Mouse (Mus musculus): ENCODE data around the gene Ppid. TPM values are rescaled to one million over a fixed set of nuclear protein-coding genes. Genes with fewer than 3 reads are reported as not detected.
A peak's percentile ranks its signal among the peaks of the same experiment; 100 is the strongest.

Gene Ppid
- 10 to 100 TPM; 37.7 to 45.5 (median 41.7) TPM for total RNA-seq (2022)

- DNase-seq (ENCODE audit: low spot score) = peak; percentile 76
These were observed at the start of gene Ppid for GRCm38 (mm10) chr3:79590863-79591792. TSS of gene Ppid (plus strand) at chr3:79591342.

DNA sequence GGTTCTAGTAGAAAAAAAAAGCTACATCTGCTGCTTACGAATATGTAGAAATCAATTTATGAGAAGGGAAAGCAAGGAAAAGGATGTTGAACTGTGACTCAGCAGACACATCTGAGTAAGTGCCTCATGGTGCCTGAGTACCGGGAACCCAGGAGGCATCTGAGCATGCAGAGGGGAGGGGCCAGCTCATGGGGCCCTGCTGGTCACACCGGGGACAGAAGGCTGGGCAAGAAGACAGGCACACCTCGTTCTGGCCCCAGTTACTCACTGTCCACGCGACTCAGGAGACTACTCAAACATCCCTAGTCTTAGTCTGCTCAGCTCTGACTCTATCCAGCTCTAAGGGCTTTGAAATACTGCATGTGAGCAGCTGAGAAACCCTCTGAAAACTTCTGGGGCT, 48.6 kb upstream of the Ppid start:
- no peak for DNase-seq (ENCODE audit: low spot score)

DNA sequence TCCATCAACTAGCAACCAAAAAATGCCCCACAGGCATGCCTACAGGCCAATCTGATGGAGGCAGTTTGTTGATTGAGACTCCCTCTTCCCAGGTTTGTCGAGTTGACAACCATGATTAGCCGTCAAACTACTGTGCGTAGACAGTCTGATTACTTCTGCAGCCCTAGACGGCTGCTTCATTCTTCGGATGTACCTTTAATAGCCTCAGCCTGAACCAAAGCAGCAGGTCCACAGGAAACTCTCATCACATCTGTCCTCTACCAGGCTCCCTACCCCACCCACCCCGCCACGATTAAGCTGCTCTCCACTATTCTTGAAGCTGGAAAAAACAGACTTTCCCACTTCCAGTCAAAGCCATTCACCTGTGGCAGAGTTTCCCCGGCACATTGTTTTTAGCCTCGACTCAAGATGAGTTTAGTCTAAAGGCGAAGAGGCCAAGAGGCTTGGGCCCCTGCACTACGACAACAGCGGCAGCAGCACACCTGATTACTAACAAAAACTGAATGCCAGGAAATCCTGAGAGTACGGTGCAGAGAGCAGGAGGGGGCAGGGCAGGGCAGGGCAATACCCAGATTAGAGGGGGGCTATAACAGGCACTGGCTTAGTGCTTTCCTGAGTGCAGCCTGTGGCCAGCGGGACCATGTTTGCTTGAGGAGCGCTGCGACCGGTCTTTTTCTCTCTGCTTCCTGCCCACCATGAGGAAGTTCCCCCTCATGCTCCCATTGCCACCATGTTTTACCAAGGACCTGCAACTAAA, 42.3 kb upstream of the Ppid start:
- no peak for DNase-seq (ENCODE audit: low spot score)

- no peak for DNase-seq (ENCODE audit: low spot score)
These were observed 41.3 kb upstream of the Ppid start for GRCm38 (mm10) chr3:79549751-79550393.

DNA sequence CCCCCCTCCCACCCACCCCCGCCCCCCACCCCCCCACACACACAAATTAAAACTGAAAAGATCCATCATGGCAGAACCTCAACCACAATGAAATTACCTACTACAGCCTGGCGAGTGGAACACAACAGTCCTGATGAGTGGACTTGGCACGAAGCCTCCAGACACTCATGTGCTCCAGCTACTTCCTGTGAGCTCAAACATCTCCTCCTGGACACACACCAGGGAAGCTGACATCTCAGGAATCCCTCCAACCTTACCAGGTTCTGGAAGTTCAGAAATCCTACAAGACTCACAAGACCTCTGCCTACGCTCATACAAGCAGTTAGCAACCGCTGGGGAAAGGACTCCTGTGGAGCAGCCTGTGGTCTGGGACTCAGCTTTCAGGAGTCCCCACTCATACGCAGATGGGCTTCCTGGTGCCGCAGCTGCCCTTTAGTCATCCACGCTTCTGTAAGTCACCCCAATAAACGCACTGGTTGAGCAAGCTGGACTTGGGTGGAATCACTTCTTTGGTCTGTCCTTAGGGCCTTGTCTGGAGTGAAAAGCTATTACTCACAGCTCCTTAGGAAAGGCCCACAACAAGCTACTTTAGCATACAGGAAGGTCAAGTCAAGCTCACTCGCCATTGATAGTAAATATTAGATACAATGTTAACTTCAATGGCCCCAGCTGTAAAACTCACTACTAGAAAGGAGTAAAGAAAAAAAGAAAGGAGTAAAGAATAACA, 39.2 kb upstream of the Ppid start:
- DNase-seq (ENCODE audit: low spot score) = no peak

DNA sequence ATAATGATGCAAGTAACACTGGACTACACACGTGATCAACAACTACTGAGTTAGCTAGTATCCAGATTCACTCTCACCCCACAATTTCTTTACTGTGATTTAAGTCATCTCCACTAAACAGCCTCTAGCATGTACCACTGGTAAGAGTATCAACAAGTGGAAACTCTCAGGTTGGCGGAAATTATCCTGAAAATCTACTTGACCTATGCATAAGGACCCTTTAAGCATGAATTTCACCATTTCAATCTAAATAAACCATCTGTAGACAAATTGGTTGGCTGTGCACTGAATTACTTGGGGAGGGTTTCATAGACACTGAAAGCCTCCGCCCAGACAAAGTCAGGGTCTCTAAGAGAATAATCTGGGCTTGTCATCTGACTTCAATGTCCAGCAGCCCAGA, 37.4 kb upstream of the Ppid start:
- no peak for DNase-seq (ENCODE audit: low spot score)

DNA sequence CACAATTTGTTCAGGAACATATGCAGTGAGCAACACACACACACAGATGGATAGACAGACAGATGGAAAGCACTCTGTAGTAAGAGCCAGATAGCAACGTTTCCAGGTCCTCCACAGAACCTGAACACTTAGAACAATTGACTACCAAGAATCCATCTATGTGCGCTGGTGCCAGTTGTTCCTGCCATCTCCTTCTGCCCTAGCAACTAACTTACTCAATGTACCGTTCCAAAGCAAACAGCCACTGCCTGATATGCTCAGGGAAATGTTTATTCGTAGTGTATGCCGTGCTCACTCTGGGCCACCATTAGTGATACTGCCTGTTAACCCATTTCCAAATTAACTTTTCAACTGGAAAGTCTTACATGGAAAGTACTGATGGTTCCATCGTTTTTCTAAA, 36.1 kb upstream of the Ppid start:
- DNase-seq (ENCODE audit: low spot score) = no peak

DNA sequence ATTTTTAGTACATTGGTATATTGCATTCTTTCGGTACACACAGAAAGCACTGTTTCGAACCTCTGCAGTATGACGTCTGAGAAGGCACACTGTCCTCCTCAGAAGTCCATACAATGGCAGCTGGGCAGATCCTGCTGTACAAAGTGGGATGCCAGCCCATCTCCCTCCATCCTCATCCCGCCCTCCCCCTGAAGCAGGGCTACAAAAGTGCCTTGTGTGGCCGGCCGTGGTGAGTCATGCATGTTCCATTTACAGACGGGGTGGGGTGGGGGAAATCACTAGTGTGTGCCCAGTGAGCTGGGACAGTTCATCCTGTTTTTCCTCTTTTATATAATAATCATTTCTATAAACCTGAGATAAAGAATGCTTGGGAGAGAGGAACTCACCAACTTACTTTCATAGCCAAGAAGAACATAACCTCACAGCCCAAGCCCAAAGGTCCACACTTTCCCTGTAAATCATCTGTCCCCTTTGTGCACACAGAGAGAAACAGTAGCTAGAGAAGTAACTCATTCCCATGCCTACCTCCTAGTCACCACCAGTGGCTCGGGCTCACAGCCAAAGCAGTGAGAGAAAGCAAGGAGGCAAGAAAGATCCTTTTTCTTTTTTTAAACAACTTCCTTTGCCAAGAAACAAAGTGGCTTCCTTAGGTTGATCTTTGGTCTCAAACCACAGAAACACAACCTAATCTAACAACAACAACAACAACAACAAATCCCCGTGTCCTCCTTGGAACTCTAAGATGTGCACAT, 31.9 kb upstream of the Ppid start:
- DNase-seq (ENCODE audit: low spot score) = no peak

- DNase-seq (ENCODE audit: low spot score) = no peak
These were observed 31.4 kb upstream of the Ppid start for GRCm38 (mm10) chr3:79559773-79560045.

- DNase-seq (ENCODE audit: low spot score) = no peak
These were observed 30.6 kb upstream of the Ppid start for GRCm38 (mm10) chr3:79560555-79560954.

DNA sequence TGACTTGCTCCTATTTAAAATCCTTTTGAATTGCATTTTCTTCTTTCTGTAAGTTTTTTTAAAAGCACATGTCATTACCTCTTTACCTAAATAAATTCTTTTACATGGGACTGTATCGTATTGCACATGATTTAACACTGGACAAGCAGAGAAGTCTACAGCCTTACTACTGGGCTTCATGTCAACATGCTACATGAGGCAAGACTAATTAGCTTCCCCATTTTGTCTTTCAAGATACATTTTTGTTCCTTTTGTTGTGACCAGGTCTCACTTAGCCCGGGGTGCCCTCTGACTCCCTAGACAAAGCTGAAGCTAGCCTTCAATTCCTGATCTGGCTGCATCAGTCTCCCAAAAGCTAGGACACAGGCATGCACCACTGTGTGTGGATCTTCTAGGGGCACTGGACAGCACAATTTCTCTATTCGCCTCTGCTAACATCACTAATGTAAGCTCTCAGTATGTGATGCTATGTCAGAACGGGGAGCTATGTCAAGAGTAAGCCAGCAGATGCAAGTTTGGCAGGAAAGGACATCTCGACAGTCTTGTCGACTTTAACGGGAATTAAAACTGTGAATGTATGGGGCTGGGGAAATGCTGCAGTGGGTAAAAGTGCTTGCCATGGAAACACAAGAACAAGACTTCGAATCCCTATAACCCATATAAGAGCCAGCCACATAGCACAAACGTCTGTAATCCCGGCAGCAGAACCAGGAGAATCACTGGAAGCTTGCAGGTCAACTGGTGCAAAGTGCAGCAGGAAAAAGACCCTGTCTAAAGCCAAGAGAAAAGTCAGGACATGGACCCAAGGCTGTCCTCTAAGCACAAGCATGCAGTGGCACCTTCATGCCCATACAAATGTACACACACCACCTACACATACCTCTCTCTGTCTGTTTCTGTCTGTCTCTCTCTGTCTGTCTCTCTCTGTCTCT, 29.1 kb upstream of the Ppid start:
- DNase-seq (ENCODE audit: low spot score) = no peak

DNA sequence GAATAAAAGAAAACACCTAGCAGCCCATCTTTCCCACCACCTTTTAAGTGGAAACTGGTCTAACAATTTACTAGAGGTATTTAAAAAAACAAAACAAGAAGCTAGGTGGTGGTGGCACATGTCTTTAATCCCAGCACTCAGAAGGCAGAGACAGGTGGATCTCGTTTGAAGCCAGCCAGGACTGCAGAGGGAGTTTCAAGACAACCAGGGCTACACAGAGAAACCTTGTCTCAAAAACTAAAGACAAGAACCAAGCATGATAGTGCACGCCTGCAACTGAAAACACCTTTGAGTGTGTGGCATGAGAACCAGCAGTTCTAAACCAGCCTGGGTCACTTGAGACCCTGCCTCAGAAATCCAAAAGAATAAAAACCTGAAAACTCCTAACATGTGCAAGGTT, 27.6 kb upstream of the Ppid start:
- DNase-seq (ENCODE audit: low spot score) = no peak

DNA sequence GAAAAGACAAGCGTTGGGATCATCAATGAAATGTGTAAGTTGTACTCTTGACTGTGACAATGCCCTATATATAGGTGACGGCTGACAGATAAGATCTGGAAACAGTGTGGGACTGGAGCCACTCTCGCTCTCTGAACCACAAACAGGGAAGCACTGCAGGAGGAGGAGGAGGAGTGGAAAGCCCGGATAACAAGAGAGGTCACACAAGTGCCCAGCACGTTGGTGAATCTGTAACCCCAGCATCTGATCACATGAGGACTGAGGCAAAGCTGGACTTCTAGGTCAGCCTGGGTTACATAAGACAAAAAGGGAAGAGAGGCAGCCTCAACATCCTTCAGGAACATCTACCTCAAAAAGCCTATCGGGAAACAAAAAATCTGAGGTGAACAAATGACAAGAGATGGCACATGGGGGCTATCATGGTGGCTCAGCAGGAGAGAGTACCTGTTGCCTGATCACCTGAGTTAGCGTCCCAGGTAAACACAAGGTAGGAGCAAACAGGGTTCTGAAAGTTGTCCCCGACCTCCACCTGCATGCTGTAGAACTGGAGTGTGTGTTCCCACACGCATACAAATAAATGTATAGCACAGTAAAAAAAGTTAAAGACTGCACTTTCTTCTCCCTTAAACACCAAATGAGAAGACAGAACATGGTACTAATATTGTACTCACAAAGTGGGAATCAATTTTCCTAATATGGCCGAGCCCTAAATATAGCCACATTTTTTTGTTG, 26.1 kb upstream of the Ppid start:
- DNase-seq (ENCODE audit: low spot score) = no peak

DNA sequence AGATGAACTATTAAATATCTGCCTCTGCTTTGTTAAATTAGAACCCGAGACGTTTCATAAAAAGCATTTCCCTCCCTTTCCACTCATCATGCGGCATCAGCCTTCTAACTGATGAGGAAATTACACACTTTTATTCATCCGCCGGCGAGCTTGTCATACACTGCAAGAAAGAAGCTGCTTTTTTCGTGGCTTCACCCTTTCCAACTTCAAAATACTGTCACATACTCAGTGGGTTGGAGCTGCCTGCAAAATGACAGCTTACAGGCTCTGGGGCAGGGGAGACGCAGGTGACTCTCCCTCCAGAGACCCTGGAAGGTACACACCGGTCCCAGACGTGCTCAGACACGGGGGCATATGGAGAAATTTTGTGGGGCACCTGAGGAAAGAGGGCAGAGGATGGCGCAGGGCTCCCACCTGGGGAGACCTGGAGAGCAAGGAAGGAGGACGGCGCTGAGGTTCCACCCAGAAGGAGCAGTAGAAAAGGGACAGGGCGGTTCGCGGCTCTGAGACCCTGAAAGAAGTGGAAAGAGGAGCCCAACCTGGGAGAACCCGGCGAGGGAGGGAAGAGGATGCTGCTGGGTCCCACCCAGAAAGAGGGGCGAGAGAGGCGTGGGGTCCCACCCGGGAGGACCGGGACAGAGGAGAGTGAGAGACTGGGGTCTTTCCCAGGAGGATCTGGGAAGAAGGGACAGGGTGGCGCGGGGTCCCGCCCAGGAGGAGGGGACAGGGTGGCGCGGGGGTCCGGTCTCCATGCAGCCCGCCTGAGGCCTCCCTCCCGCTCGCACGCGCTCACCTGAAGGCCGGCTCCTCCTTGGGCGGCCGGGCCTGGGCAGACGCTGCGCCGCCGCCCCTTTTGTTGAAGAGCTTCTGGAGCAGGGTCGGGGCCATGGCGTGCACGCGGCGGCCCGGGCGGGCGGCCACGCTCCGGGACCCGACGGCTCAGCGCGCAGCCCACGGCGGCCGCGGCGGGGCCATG, 24.1 kb upstream of the Ppid start:
- DNase-seq (ENCODE audit: low spot score) = peak; percentile 12

- DNase-seq (ENCODE audit: low spot score) = peak; percentile 89
These were observed 23.3 kb upstream of the Ppid start, which contains the start of gene Fnip2 for GRCm38 (mm10) chr3:79567703-79568362. TSS of gene Fnip2 (minus strand) at chr3:79567796.

- DNase-seq (ENCODE audit: low spot score) = no peak
These were observed 22.4 kb upstream of the Ppid start for GRCm38 (mm10) chr3:79568629-79569350.

GRCm38 (mm10) chr3:79569351-79569681, 21.8 kb upstream of the Ppid start:
- DNase-seq (ENCODE audit: low spot score) = no peak

All from heart, adult 8-10 months (tissue).